Mouse (Mus musculus) limb, embryonic 12.5 days (tissue): ENCODE data around the gene Cpne5. TPM values are rescaled to one million over a fixed set of nuclear protein-coding genes. Genes with fewer than 3 reads are reported as not detected.
A peak's percentile ranks its signal among the peaks of the same experiment; 100 is the strongest.

ENCODE experiments used
- ATAC-seq: fragments of 200-750 bp; cut with Nextera tagmentation; 2 replicates; pipeline ENCODE4 v1.8.0; 2017; ENCODE audit warnings: low read depth, moderate TSS enrichment; ENCODE audit not compliant: insufficient number of reproducible peaks, insufficient read depth, low FRiP score, low TSS enrichment
- H3K27ac ChIP-seq: fragments of 300-500 bp; sonication (generic); 2 replicates; pipeline ENCODE4 v1.5.1; 2016; ENCODE audit warnings: mild to moderate bottlenecking, moderate library complexity
- H3K27me3 ChIP-seq: fragments of 300-500 bp; sonication (generic); 2 replicates; pipeline ENCODE4 v1.6.1; 2016; ENCODE audit warnings: mild to moderate bottlenecking, moderate library complexity
- H3K36me3 ChIP-seq: fragments of 300-500 bp; sonication (generic); 2 replicates; pipeline ENCODE4 v1.6.1; 2016; ENCODE audit warnings: mild to moderate bottlenecking, moderate library complexity
- H3K4me1 ChIP-seq: fragments of 300-500 bp; sonication (generic); replicated peaks from 2 replicates; pipeline ENCODE4 v1.6.1; 2016
- H3K4me2 ChIP-seq: fragments of 300-500 bp; sonication (generic); 2 replicates; pipeline ENCODE4 v1.6.1; 2016; ENCODE audit warnings: mild to moderate bottlenecking, moderate library complexity
- H3K4me3 ChIP-seq: fragments of 300-500 bp; sonication (generic); replicated peaks from 2 replicates; pipeline ENCODE4 v1.5.1; 2016; ENCODE audit warnings: mild to moderate bottlenecking
- H3K9ac ChIP-seq: fragments of 300-500 bp; sonication (generic); replicated peaks from 2 replicates; pipeline ENCODE4 v1.6.1; 2016; ENCODE audit warnings: mild to moderate bottlenecking, moderate library complexity
- H3K9me3 ChIP-seq: fragments of 300-500 bp; sonication (generic); 2 replicates; pipeline ENCODE4 v1.6.1; 2016; ENCODE audit warnings: mild to moderate bottlenecking, moderate library complexity
- WGBS: fragments of 180-500 bp; shearing (Covaris S2); methylation state at CpG from one replicate; pipeline ENCODE4 v1.1.7; 2016; 5-methylcytosine and 5-hydroxymethylcytosine counted together
- polyA plus RNA-seq: library from polyadenylated mRNA; unstranded; fragments of >200 nt; fragmentation: Nextera tagmentation; extraction: Ambion mirVana; gene quantifications from 2 replicates; pipeline ENCODE4 v1.2.1, GENCODE M21; 2016

Cpne5 gene
- polyA plus RNA-seq, 1 experiment from 2014 or later, result 6.4 TPM

GRCm38 (mm10) chr17:29168438-29168837, 69.5 kb downstream of the Cpne5 start:
- WGBS, result 79% methylated on average over 4 of the region's 4 CpGs
- Histone ChIP-seq H3K4me1 (peaks cover 28% of the 10 kb centered on the region), H3K27me3 (peaks cover 31% of the 10 kb centered on the region), H3K4me3 (no peak overlapping the region), H3K36me3 (no peaks in the 10 kb centered on the region), H3K9me3 (no peaks in the 10 kb centered on the region), H3K9ac (no peak overlapping the region), H3K27ac (no peak overlapping the region), H3K4me2 (no peak overlapping the region)
- ATAC-seq, result no peak

GRCm38 (mm10) chr17:29167371-29167770, 70.6 kb downstream of the Cpne5 start:
- H3K27ac ChIP-seq, result no peak overlapping the region
- no peaks in the 10 kb centered on the region for H3K9me3 ChIP-seq
- H3K4me2 ChIP-seq, result no peak overlapping the region
- no peak for ATAC-seq
- no peak overlapping the region for H3K4me3 ChIP-seq
- no peak overlapping the region for H3K9ac ChIP-seq
- peaks cover 27% of the 10 kb centered on the region for H3K4me1 ChIP-seq
- 61% methylated on average over 6 of the region's 6 CpGs for WGBS
- peaks cover 34% of the 10 kb centered on the region for H3K27me3 ChIP-seq
- no peaks in the 10 kb centered on the region for H3K36me3 ChIP-seq

- peaks cover 17% of the 10 kb centered on the region for H3K4me1 ChIP-seq
- no peak for ATAC-seq
- H3K9ac ChIP-seq, result no peak overlapping the region
- no peak overlapping the region for H3K4me2 ChIP-seq
- peaks cover 34% of the 10 kb centered on the region for H3K27me3 ChIP-seq
- peak overlapping the region; percentile 45; the same call in 1 of the 2 replicates for H3K27ac ChIP-seq
- no peaks in the 10 kb centered on the region for H3K36me3 ChIP-seq
- H3K9me3 ChIP-seq, result 0 out of 2 replicates have a peak, but pooled peaks cover 6% of the 10 kb centered on the region
- 48% methylated on average over 8 of the region's 8 CpGs for WGBS
- H3K4me3 ChIP-seq, result no peak overlapping the region
Measured at GRCm38 (mm10) chr17:29165967-29166578, 71.9 kb downstream of the Cpne5 start.

- no peak overlapping the region for H3K4me2 ChIP-seq
- H3K4me1 ChIP-seq, result peaks cover 17% of the 10 kb centered on the region
- no peak overlapping the region for H3K9ac ChIP-seq
- WGBS, result 21% methylated on average over 6 of the region's 6 CpGs
- H3K36me3 ChIP-seq, result no peaks in the 10 kb centered on the region
- H3K27me3 ChIP-seq, result peaks cover 34% of the 10 kb centered on the region
- H3K4me3 ChIP-seq, result no peak overlapping the region
- no peak overlapping the region for H3K27ac ChIP-seq
- 0 out of 2 replicates have a peak, but pooled peaks cover 6% of the 10 kb centered on the region for H3K9me3 ChIP-seq
- no peak for ATAC-seq
Measured at GRCm38 (mm10) chr17:29165452-29165851, 72.5 kb downstream of the Cpne5 start.

GRCm38 (mm10) chr17:29164469-29165111, 73.4 kb downstream of the Cpne5 start:
- ATAC-seq, result no peak
- Histone ChIP-seq H3K36me3 (no peaks in the 10 kb centered on the region), H3K4me1 (peaks cover 17% of the 10 kb centered on the region), H3K9ac (no peak overlapping the region), H3K9me3 (0 out of 2 replicates have a peak, but pooled peaks cover 6% of the 10 kb centered on the region), H3K4me3 (no peak overlapping the region), H3K27ac (no peak overlapping the region), H3K4me2 (no peak overlapping the region; the same call in 1 of the 2 replicates), H3K27me3 (peaks cover 34% of the 10 kb centered on the region)
- 25% methylated on average over 17 of the region's 17 CpGs for WGBS

GRCm38 (mm10) chr17:29162334-29162733, 75.6 kb downstream of the Cpne5 start:
- H3K4me1 ChIP-seq, result peaks cover 14% of the 10 kb centered on the region
- no peak overlapping the region for H3K27ac ChIP-seq
- H3K27me3 ChIP-seq, result peaks cover 34% of the 10 kb centered on the region
- WGBS, result 93% methylated on average over 13 of the region's 13 CpGs
- no peak overlapping the region for H3K4me3 ChIP-seq
- no peak for ATAC-seq
- H3K36me3 ChIP-seq, result no peaks in the 10 kb centered on the region
- no peak overlapping the region for H3K4me2 ChIP-seq
- no peak overlapping the region for H3K9ac ChIP-seq
- H3K9me3 ChIP-seq, result 0 out of 2 replicates have a peak, but pooled peaks cover 6% of the 10 kb centered on the region

- Histone ChIP-seq H3K4me3 (no peak overlapping the region), H3K4me2 (no peak overlapping the region), H3K9ac (no peak overlapping the region), H3K4me1 (peaks cover 8% of the 10 kb centered on the region), H3K9me3 (0 out of 2 replicates have a peak, but pooled peaks cover 6% of the 10 kb centered on the region), H3K27ac (no peak overlapping the region), H3K36me3 (no peaks in the 10 kb centered on the region), H3K27me3 (peaks cover 13% of the 10 kb centered on the region)
- ATAC-seq, result no peak
- WGBS, result 83% methylated on average over 16 of the region's 16 CpGs
Measured at GRCm38 (mm10) chr17:29159743-29160455, 78.1 kb downstream of the Cpne5 start.

GRCm38 (mm10) chr17:29159320-29159719, 78.6 kb downstream of the Cpne5 start:
- no peak overlapping the region for H3K4me2 ChIP-seq
- peaks cover 7% of the 10 kb centered on the region; the same call in 1 of the 2 replicates for H3K27me3 ChIP-seq
- ATAC-seq, result no peak
- no peak overlapping the region for H3K9ac ChIP-seq
- 98% methylated on average over 5 of the region's 5 CpGs for WGBS
- no peak overlapping the region for H3K27ac ChIP-seq
- no peak overlapping the region for H3K4me3 ChIP-seq
- 0 out of 2 replicates have a peak, but pooled peaks cover 6% of the 10 kb centered on the region for H3K9me3 ChIP-seq
- no peaks in the 10 kb centered on the region for H3K36me3 ChIP-seq
- H3K4me1 ChIP-seq, result peaks cover 2% of the 10 kb centered on the region

- no peak for ATAC-seq
- Histone ChIP-seq H3K9ac (no peak overlapping the region), H3K4me3 (no peak overlapping the region), H3K36me3 (no peaks in the 10 kb centered on the region), H3K27ac (no peak overlapping the region), H3K4me2 (no peak overlapping the region), H3K4me1 (no peaks in the 10 kb centered on the region), H3K9me3 (0 out of 2 replicates have a peak, but pooled peaks cover 6% of the 10 kb centered on the region), H3K27me3 (0 out of 2 replicates have a peak, but pooled peaks cover 7% of the 10 kb centered on the region)
- WGBS, result 91% methylated on average over 15 of the region's 15 CpGs
Measured at GRCm38 (mm10) chr17:29158899-29159298, 79.1 kb downstream of the Cpne5 start.

- Histone ChIP-seq H3K9me3 (0 out of 2 replicates have a peak, but pooled peaks cover 6% of the 10 kb centered on the region), H3K4me2 (no peak overlapping the region), H3K4me3 (no peak overlapping the region), H3K27ac (no peak overlapping the region), H3K36me3 (no peaks in the 10 kb centered on the region), H3K27me3 (no peaks in the 10 kb centered on the region), H3K9ac (no peak overlapping the region), H3K4me1 (no peaks in the 10 kb centered on the region)
- 88% methylated on average over 8 of the region's 8 CpGs for WGBS
- ATAC-seq, result no peak
Measured at GRCm38 (mm10) chr17:29156866-29157265, 81.1 kb downstream of the Cpne5 start.

- no peak overlapping the region for H3K4me3 ChIP-seq
- no peak overlapping the region for H3K4me2 ChIP-seq
- WGBS, result 89% methylated on average over 16 of the region's 16 CpGs
- 0 out of 2 replicates have a peak, but pooled peaks cover 3% of the 10 kb centered on the region for H3K9me3 ChIP-seq
- no peak overlapping the region for H3K27ac ChIP-seq
- H3K9ac ChIP-seq, result no peak overlapping the region
- H3K27me3 ChIP-seq, result no peaks in the 10 kb centered on the region
- ATAC-seq, result no peak
- no peaks in the 10 kb centered on the region for H3K36me3 ChIP-seq
- H3K4me1 ChIP-seq, result no peaks in the 10 kb centered on the region
Measured at GRCm38 (mm10) chr17:29156396-29156795, 81.6 kb downstream of the Cpne5 start.
